Mouse (Mus musculus) limb, embryonic 10.5 days (tissue): ENCODE data around the gene Uspl1. TPM values are rescaled to one million over a fixed set of nuclear protein-coding genes. Genes with fewer than 3 reads are reported as not detected.

Source experiments
- DNase-seq: peaks from one replicate; pipeline ENCODE4 v3.0.0-alpha.2; 2017; ENCODE audit warnings: low spot score
- H3K27ac ChIP-seq: fragments of 300-500 bp; sonication (generic); 2 replicates; pipeline ENCODE4 v1.5.1; 2016; ENCODE audit warnings: mild to moderate bottlenecking
- H3K27me3 ChIP-seq: fragments of 300-500 bp; sonication (generic); 2 replicates; pipeline ENCODE4 v1.6.1; 2016; ENCODE audit warnings: low read depth, mild to moderate bottlenecking; ENCODE audit not compliant: poor library complexity, severe bottlenecking
- H3K36me3 ChIP-seq: fragments of 300-500 bp; sonication (generic); 2 replicates; pipeline ENCODE4 v1.6.1; 2016; ENCODE audit warnings: mild to moderate bottlenecking, moderate library complexity
- H3K4me1 ChIP-seq: fragments of 300-500 bp; sonication (generic); 2 replicates; pipeline ENCODE4 v1.6.1; 2016
- H3K4me3 ChIP-seq: fragments of 300-500 bp; sonication (generic); 2 replicates; pipeline ENCODE4 v1.5.1; 2016; ENCODE audit warnings: mild to moderate bottlenecking, moderate library complexity
- H3K9me3 ChIP-seq: fragments of 300-500 bp; sonication (generic); replicated peaks from 2 replicates; pipeline ENCODE4 v1.6.1; 2016; ENCODE audit warnings: mild to moderate bottlenecking
- WGBS: fragments of 180-500 bp; shearing (Covaris S2); methylation state at CpG from one replicate; pipeline ENCODE4 v1.1.7; 2016; 5-methylcytosine and 5-hydroxymethylcytosine counted together
- polyA plus RNA-seq: library from polyadenylated mRNA; unstranded; fragments of >200 nt; fragmentation: Nextera tagmentation; extraction: Ambion mirVana; gene quantifications from 2 replicates; pipeline ENCODE4 v1.2.1, GENCODE M21; 2016

Gene Uspl1
- polyA plus RNA-seq, 1 experiment from 2014 or later, result 72.9 TPM

GRCm38 (mm10) chr5:149204822-149205221, 20.7 kb downstream of the Uspl1 start:
- no peaks in the 10 kb centered on the region for H3K4me1 ChIP-seq
- H3K27me3 ChIP-seq, result no peaks in the 10 kb centered on the region
- H3K4me3 ChIP-seq, result no peak overlapping the region
- 94% methylated on average over 7 of the region's 7 CpGs for WGBS
- no peaks in the 10 kb centered on the region for H3K9me3 ChIP-seq
- H3K36me3 ChIP-seq, result peaks cover 94% of the 10 kb centered on the region
- no peak overlapping the region for H3K27ac ChIP-seq
- no peak for DNase-seq

- H3K27me3 ChIP-seq, result no peaks in the 10 kb centered on the region
- DNase-seq, result no peak
Observed at GRCm38 (mm10) chr5:149205265-149205664, 21.1 kb downstream of the Uspl1 start.

GRCm38 (mm10) chr5:149206286-149206685, 22.1 kb downstream of the Uspl1 start:
- Histone ChIP-seq H3K4me1 (no peaks in the 10 kb centered on the region), H3K4me3 (no peak overlapping the region), H3K27me3 (no peaks in the 10 kb centered on the region), H3K9me3 (no peaks in the 10 kb centered on the region), H3K36me3 (peaks cover 98% of the 10 kb centered on the region), H3K27ac (no peak overlapping the region)
- no peak for DNase-seq
- 95% methylated on average over 5 of the region's 5 CpGs for WGBS

More at GRCm38 (mm10) chr5:149205265-149205664, 21.1 kb downstream of the Uspl1 start:
- no peak overlapping the region for H3K27ac ChIP-seq
- no peaks in the 10 kb centered on the region for H3K9me3 ChIP-seq
- H3K4me3 ChIP-seq, result no peak overlapping the region
- H3K36me3 ChIP-seq, result peaks cover 95% of the 10 kb centered on the region
- H3K4me1 ChIP-seq, result no peaks in the 10 kb centered on the region
- 90% methylated on average over 8 of the region's 8 CpGs for WGBS

- H3K36me3 ChIP-seq, result peaks cover 98% of the 10 kb centered on the region
- H3K4me1 ChIP-seq, result no peaks in the 10 kb centered on the region
- no peak overlapping the region for H3K27ac ChIP-seq
- 92% methylated on average over 6 of the region's 6 CpGs for WGBS
- no peak overlapping the region for H3K4me3 ChIP-seq
- DNase-seq, result no peak
- H3K27me3 ChIP-seq, result no peaks in the 10 kb centered on the region
- no peaks in the 10 kb centered on the region for H3K9me3 ChIP-seq
Observed at GRCm38 (mm10) chr5:149207661-149208060, 23.5 kb downstream of the Uspl1 start.

- no peak overlapping the region for H3K27ac ChIP-seq
Observed at GRCm38 (mm10) chr5:149208776-149209175, 24.6 kb downstream of the Uspl1 start.

GRCm38 (mm10) chr5:149209328-149209727, 25.2 kb downstream of the Uspl1 start:
- no peak overlapping the region for H3K27ac ChIP-seq
- H3K27me3 ChIP-seq, result no peaks in the 10 kb centered on the region
- WGBS, result 84% methylated on average over 8 of the region's 8 CpGs
- H3K4me1 ChIP-seq, result no peaks in the 10 kb centered on the region
- DNase-seq, result no peak
- no peak overlapping the region for H3K4me3 ChIP-seq
- H3K9me3 ChIP-seq, result no peaks in the 10 kb centered on the region
- peaks cover 98% of the 10 kb centered on the region for H3K36me3 ChIP-seq

More at GRCm38 (mm10) chr5:149208776-149209175, 24.6 kb downstream of the Uspl1 start:
- H3K4me3 ChIP-seq, result no peak overlapping the region
- peaks cover 98% of the 10 kb centered on the region for H3K36me3 ChIP-seq
- H3K9me3 ChIP-seq, result no peaks in the 10 kb centered on the region
- H3K27me3 ChIP-seq, result no peaks in the 10 kb centered on the region
- DNase-seq, result no peak
- 94% methylated on average over 7 of the region's 7 CpGs for WGBS
- no peaks in the 10 kb centered on the region for H3K4me1 ChIP-seq

DNA sequence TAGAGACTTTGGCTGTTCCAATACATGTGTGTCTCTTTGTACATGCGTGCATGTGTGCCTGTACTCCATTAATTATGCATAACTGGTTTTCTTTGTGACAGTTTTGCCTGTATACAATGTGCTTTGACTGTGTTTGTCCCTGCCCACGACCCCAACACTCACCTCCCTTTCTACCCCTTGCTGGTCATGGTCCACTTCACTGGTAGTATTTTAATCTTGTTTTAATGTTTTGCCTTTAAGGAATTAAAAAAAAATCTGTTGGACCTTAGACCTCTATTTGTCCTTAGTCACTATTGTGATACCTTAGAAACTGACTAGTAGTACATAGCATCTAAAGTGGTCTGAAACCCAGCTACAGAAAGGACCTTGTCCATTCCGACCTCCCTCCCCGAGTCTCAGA, 26.9 kb downstream of the Uspl1 start:
- Histone ChIP-seq H3K9me3 (no peaks in the 10 kb centered on the region), H3K27me3 (no peaks in the 10 kb centered on the region), H3K36me3 (peaks cover 99% of the 10 kb centered on the region), H3K4me3 (no peak overlapping the region), H3K4me1 (no peaks in the 10 kb centered on the region), H3K27ac (no peak overlapping the region)
- no peak for DNase-seq
- WGBS, result 94% methylated on average over 4 of the region's 4 CpGs

- no peak overlapping the region for H3K4me3 ChIP-seq
- no peaks in the 10 kb centered on the region for H3K9me3 ChIP-seq
- no peaks in the 10 kb centered on the region for H3K4me1 ChIP-seq
- no peak overlapping the region for H3K27ac ChIP-seq
- no peak for DNase-seq
- H3K36me3 ChIP-seq, result peaks cover 99% of the 10 kb centered on the region
- 90% methylated on average over 4 of the region's 4 CpGs for WGBS
- no peaks in the 10 kb centered on the region for H3K27me3 ChIP-seq
Observed at GRCm38 (mm10) chr5:149212806-149213205, 28.7 kb downstream of the Uspl1 start.

- H3K4me3 ChIP-seq, result no peak overlapping the region
- no peaks in the 10 kb centered on the region for H3K4me1 ChIP-seq
- H3K36me3 ChIP-seq, result peaks cover 78% of the 10 kb centered on the region
- H3K27me3 ChIP-seq, result no peaks in the 10 kb centered on the region
- no peak overlapping the region for H3K27ac ChIP-seq
- H3K9me3 ChIP-seq, result no peaks in the 10 kb centered on the region
- WGBS, result 97% methylated on average over 7 of the region's 7 CpGs
- no peak for DNase-seq
Observed at GRCm38 (mm10) chr5:149215540-149215939, 31.4 kb downstream of the Uspl1 start.

GRCm38 (mm10) chr5:149217524-149218357, 33.6 kb downstream of the Uspl1 start:
- H3K36me3 ChIP-seq, result peaks cover 56% of the 10 kb centered on the region

DNA sequence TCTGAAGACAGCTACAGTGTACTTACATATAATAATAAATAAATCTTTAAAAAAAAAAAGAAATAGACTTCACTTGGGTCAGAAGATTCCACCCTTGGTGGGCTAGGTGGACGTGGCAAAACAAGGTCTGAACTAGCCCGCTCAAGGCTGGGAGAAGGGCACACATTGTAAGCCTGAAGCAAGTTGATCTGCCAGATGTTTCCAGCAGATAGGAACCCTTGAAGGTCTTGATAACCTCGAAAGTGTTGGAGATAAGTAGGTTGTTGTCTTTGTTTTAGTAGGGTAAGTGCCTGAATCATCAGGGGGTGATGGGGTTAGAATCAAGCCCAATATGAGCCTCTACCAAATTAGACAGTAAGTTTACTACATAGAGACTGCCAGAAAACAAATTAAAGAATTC, 35.3 kb downstream of the Uspl1 start:
- DNase-seq, result no peak
- H3K4me1 ChIP-seq, result peaks cover 11% of the 10 kb centered on the region
- H3K4me3 ChIP-seq, result no peak overlapping the region
- 89% methylated on average over 3 of the region's 3 CpGs for WGBS
- H3K9me3 ChIP-seq, result no peaks in the 10 kb centered on the region
- H3K36me3 ChIP-seq, result peaks cover 39% of the 10 kb centered on the region
- no peaks in the 10 kb centered on the region for H3K27me3 ChIP-seq
- H3K27ac ChIP-seq, result no peak overlapping the region

More at GRCm38 (mm10) chr5:149217524-149218357, 33.6 kb downstream of the Uspl1 start:
- H3K27ac ChIP-seq, result no peak overlapping the region
- no peaks in the 10 kb centered on the region for H3K27me3 ChIP-seq
- no peak overlapping the region for H3K4me3 ChIP-seq
- H3K9me3 ChIP-seq, result no peaks in the 10 kb centered on the region
- no peak for DNase-seq
- 83% methylated on average over 6 of the region's 6 CpGs for WGBS
- H3K4me1 ChIP-seq, result no peaks in the 10 kb centered on the region

DNA sequence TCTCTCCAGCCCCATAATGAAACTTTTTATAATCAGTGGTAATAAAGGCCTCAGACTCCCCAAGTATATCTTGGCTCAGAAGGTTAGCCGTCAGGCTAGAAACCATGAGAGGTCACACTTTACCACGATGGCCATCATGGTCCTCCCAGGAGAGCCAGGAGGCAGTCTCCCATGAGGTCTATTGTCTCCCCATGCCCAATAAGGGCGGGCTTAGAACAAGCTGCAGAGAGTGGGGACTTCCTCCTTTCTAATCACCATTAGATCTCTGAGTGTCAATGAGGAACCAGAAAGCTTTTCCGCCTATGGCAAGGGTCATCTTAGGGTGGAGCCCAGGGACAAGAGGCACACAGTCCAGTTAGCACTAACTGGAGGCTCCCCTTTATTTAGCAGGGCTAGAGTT, 37.2 kb downstream of the Uspl1 start:
- Histone ChIP-seq H3K9me3 (no peaks in the 10 kb centered on the region), H3K27ac (no peak overlapping the region), H3K36me3 (peaks cover 20% of the 10 kb centered on the region), H3K4me3 (no peak overlapping the region), H3K27me3 (no peaks in the 10 kb centered on the region), H3K4me1 (peaks cover 14% of the 10 kb centered on the region)
- 90% methylated on average over 4 of the region's 4 CpGs for WGBS
- no peak for DNase-seq

GRCm38 (mm10) chr5:149224666-149225065, 40.5 kb downstream of the Uspl1 start:
- H3K27ac ChIP-seq, result 0 out of 2 replicates have a peak overlapping the region, but pooled peaks have one; percentile 42
- no peaks in the 10 kb centered on the region for H3K9me3 ChIP-seq
- 48% methylated on average over 7 of the region's 7 CpGs for WGBS
- no peaks in the 10 kb centered on the region for H3K36me3 ChIP-seq
- H3K4me1 ChIP-seq, result peaks cover 18% of the 10 kb centered on the region
- H3K27me3 ChIP-seq, result no peaks in the 10 kb centered on the region
- DNase-seq, result no peak
- H3K4me3 ChIP-seq, result no peak overlapping the region
